Mouse (Mus musculus): ENCODE data around the gene Rp9. TPM values are rescaled to one million over a fixed set of nuclear protein-coding genes. Genes with fewer than 3 reads are reported as not detected.

The Rp9 gene
- polyA plus RNA-seq, 3 experiments from 2014 or later = 19.6 to 37.9 (median 37.9) TPM

Other genes starting within 250 kb of the Rp9 start
- gene Zfp809, start 244.0 kb downstream of the Rp9 start, polyA plus RNA-seq (2017; shearing (Covaris generic)) = 10 to 100 TPM; 39.0 to 42.2 (median 40.6) TPM
- gene Zfp599, start 209.8 kb downstream of the Rp9 start, polyA plus RNA-seq (2017; shearing (Covaris generic)) = 1 to 10 TPM; 5.2 to 8.8 (median 7.8) TPM
- gene Zfp810, start 162.1 kb downstream of the Rp9 start, polyA plus RNA-seq (2017; shearing (Covaris generic)) = 10 to 100 TPM; 10.7 to 21.5 (median 17.5) TPM
- gene Anln, start 80.6 kb downstream of the Rp9 start, polyA plus RNA-seq (2017; shearing (Covaris generic)) = 10 to 100 TPM in 1 of 3 experiments, 1 to 10 TPM in 1, under 1 TPM in 1; 0.87 to 12.0 (median 1.3) TPM
- gene 9530077C05Rik, start 58.2 kb downstream of the Rp9 start, polyA plus RNA-seq (2017; shearing (Covaris generic)) = 1 to 10 TPM; 1.4 to 2.3 (median 1.6) TPM
- gene Gm17545, start 15.5 kb downstream of the Rp9 start, polyA plus RNA-seq (2017; shearing (Covaris generic)) = not detected
- 10 to 100 TPM in 2 of 3 experiments, 1 to 10 TPM in 1; 9.0 to 16.0 (median 12.0) TPM for gene Bbs9, start 6.0 kb upstream of the Rp9 start, polyA plus RNA-seq (2017; shearing (Covaris generic))

Data from inflammation-experienced regulatory T-cells, adult 6 months (primary cell).